Mouse (Mus musculus) limb, embryonic 15.5 days (tissue): Measurements from ENCODE around the gene Tmem132c. TPM values are rescaled to one million over a fixed set of nuclear protein-coding genes. Genes with fewer than 3 reads are reported as not detected.

Source experiments
- ATAC-seq: fragments of 200-750 bp; cut with Nextera tagmentation; 2 replicates; pipeline ENCODE4 v1.8.0; 2017; ENCODE audit warnings: low read depth, moderate TSS enrichment; ENCODE audit not compliant: insufficient number of reproducible peaks, low FRiP score, low TSS enrichment
- H3K27ac ChIP-seq: fragments of 300-500 bp; sonication (generic); 2 replicates; pipeline ENCODE4 v1.5.1; 2015; ENCODE audit warnings: moderate library complexity, mild to moderate bottlenecking, inconsistent platforms
- H3K27me3 ChIP-seq: fragments of 300-500 bp; sonication (generic); 2 replicates; pipeline ENCODE4 v1.6.1; 2015; ENCODE audit warnings: inconsistent platforms
- H3K36me3 ChIP-seq: fragments of 300-500 bp; sonication (generic); 2 replicates; pipeline ENCODE4 v1.6.1; 2015; ENCODE audit warnings: inconsistent platforms
- H3K4me1 ChIP-seq: fragments of 300-500 bp; sonication (generic); 2 replicates; pipeline ENCODE4 v1.6.1; 2015; ENCODE audit warnings: inconsistent platforms
- H3K4me2 ChIP-seq: fragments of 300-500 bp; sonication (generic); 2 replicates; pipeline ENCODE4 v1.6.1; 2015; ENCODE audit warnings: mild to moderate bottlenecking, inconsistent platforms
- H3K4me3 ChIP-seq: fragments of 300-500 bp; sonication (generic); 2 replicates; pipeline ENCODE4 v1.5.1; 2015; ENCODE audit warnings: mild to moderate bottlenecking, inconsistent platforms
- H3K9ac ChIP-seq: fragments of 300-500 bp; sonication (generic); 2 replicates; pipeline ENCODE4 v1.6.1; 2015; ENCODE audit warnings: inconsistent platforms
- H3K9me3 ChIP-seq: fragments of 300-500 bp; sonication (generic); 2 replicates; pipeline ENCODE4 v1.6.1; 2016; ENCODE audit warnings: inconsistent platforms
- WGBS: fragments of 180-500 bp; shearing (Covaris S2); methylation state at CpG from one replicate; pipeline ENCODE4 v1.1.7; 2015; 5-methylcytosine and 5-hydroxymethylcytosine counted together
- polyA plus RNA-seq: library from polyadenylated mRNA; unstranded; fragments of >200 nt; fragmentation: Nextera tagmentation; extraction: Ambion mirVana; gene quantifications from 2 replicates; pipeline ENCODE4 v1.2.1, GENCODE M21; 2015

Gene Tmem132c
- polyA plus RNA-seq, 1 experiment from 2014 or later, result 31.7 TPM

- Histone ChIP-seq H3K9me3 (no peaks in the 10 kb centered on the region), H3K27me3 (no peaks in the 10 kb centered on the region), H3K4me1 (no peaks in the 10 kb centered on the region), H3K4me2 (no peak overlapping the region), H3K27ac (no peak overlapping the region), H3K9ac (no peak overlapping the region), H3K36me3 (no peaks in the 10 kb centered on the region), H3K4me3 (no peak overlapping the region)
- WGBS, result 55% methylated on average over 9 of the region's 9 CpGs
- no peak for ATAC-seq
Measured at GRCm38 (mm10) chr5:127431561-127431960, 190.0 kb downstream of the Tmem132c start.

DNA sequence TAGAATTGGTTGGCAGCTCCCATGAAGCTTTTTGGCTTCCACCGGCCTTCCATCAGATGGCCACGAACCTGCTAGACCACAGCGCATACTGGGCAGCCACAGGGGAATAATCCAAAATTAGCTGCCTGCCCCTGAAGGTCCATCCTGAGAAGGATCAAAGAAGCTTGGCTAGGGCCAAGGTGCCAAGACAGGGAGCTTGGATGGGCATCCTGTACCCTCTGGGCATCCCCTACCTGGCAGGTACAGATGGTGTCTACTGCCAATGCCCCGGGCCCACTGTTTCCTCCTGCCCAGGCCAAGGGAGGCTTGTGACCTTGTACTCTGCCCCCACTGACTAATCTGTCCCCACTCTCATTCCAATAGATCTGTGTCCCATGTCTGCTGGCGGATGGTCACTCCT, 195.2 kb downstream of the Tmem132c start:
- WGBS, result 95% methylated on average over 5 of the region's 5 CpGs
- ATAC-seq, result no peak

GRCm38 (mm10) chr5:127438639-127439038, 197.0 kb downstream of the Tmem132c start:
- Histone ChIP-seq H3K4me3 (no peak overlapping the region), H3K36me3 (no peaks in the 10 kb centered on the region), H3K27me3 (no peaks in the 10 kb centered on the region), H3K4me2 (no peak overlapping the region), H3K27ac (no peak overlapping the region), H3K4me1 (no peaks in the 10 kb centered on the region), H3K9me3 (no peaks in the 10 kb centered on the region; the same call in 1 of the 2 replicates), H3K9ac (no peak overlapping the region)
- no peak for ATAC-seq
- WGBS, result 88% methylated on average over 4 of the region's 4 CpGs

More for the DNA sequence above, 195.2 kb downstream of the Tmem132c start:
- Histone ChIP-seq H3K9ac (no peak overlapping the region), H3K4me2 (no peak overlapping the region), H3K36me3 (no peaks in the 10 kb centered on the region), H3K4me3 (no peak overlapping the region), H3K27me3 (no peaks in the 10 kb centered on the region), H3K9me3 (no peaks in the 10 kb centered on the region; the same call in 1 of the 2 replicates), H3K4me1 (no peaks in the 10 kb centered on the region), H3K27ac (no peak overlapping the region)

DNA sequence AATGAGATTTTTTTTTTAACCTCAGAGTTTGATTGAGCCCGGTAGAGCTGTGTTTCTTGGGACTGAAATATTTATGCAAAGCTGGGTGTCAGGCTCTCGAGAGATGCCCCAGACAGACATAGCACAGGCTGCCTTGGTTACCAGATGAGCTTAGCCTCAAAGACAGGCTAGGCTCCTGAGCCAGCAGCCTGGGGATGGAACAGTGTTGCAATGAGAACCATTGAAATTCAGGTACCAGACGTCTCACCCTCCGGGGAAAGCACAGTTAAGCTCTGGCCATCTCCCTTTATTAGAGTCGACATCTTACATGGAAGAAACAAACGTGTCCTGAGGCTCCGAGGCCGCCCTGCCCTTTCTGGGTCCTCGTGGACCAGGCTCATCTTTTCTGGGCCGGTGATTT, 200.4 kb downstream of the Tmem132c start:
- WGBS, result 51% methylated on average over 10 of the region's 10 CpGs
- ATAC-seq, result no peak
- Histone ChIP-seq H3K9me3 (no peaks in the 10 kb centered on the region; the same call in 1 of the 2 replicates), H3K27ac (no peak overlapping the region), H3K4me1 (no peaks in the 10 kb centered on the region), H3K4me2 (no peak overlapping the region), H3K27me3 (no peaks in the 10 kb centered on the region), H3K9ac (no peak overlapping the region), H3K36me3 (no peaks in the 10 kb centered on the region), H3K4me3 (no peak overlapping the region)

GRCm38 (mm10) chr5:127453580-127453979, 212.0 kb downstream of the Tmem132c start:
- no peaks in the 10 kb centered on the region for H3K4me1 ChIP-seq
- no peak overlapping the region for H3K27ac ChIP-seq
- no peak for ATAC-seq
- no peaks in the 10 kb centered on the region for H3K36me3 ChIP-seq
- H3K4me2 ChIP-seq, result no peak overlapping the region
- H3K9me3 ChIP-seq, result peaks cover 3% of the 10 kb centered on the region; the same call in 1 of the 2 replicates
- no peaks in the 10 kb centered on the region for H3K27me3 ChIP-seq
- WGBS, result 26% methylated on average over 4 of the region's 4 CpGs
- no peak overlapping the region for H3K9ac ChIP-seq
- H3K4me3 ChIP-seq, result no peak overlapping the region

GRCm38 (mm10) chr5:127454068-127454467, 212.5 kb downstream of the Tmem132c start:
- Histone ChIP-seq H3K36me3 (no peaks in the 10 kb centered on the region), H3K27me3 (no peaks in the 10 kb centered on the region)
- WGBS, result 85% methylated on average over 7 of the region's 7 CpGs

DNA sequence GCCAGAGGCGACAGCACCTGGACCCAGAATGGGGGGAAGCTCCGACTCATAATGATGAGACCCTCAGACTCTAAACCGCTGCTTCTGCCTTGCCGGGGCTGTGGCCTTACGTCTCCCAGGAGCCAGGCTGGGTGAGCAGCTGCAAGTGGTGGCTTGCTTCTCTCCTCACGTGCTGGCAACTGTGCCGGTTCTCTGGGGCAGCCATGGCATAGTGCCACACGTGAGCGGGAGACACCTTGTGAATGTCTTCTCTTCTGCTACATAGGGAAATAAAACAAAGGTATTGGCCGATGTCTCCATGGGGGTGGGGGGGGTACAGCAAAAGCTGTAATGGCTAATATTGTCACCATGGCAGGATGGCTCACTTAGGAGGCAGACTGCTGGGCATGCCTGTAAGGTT, 214.5 kb downstream of the Tmem132c start:
- Histone ChIP-seq H3K4me2 (no peak overlapping the region), H3K27ac (no peak overlapping the region), H3K4me1 (no peaks in the 10 kb centered on the region), H3K9ac (no peak overlapping the region), H3K36me3 (no peaks in the 10 kb centered on the region), H3K27me3 (no peaks in the 10 kb centered on the region), H3K9me3 (no peaks in the 10 kb centered on the region), H3K4me3 (no peak overlapping the region)
- WGBS, result 80% methylated on average over 10 of the region's 10 CpGs
- ATAC-seq, result no peak

More at GRCm38 (mm10) chr5:127454068-127454467, 212.5 kb downstream of the Tmem132c start:
- Histone ChIP-seq H3K27ac (no peak overlapping the region), H3K9ac (no peak overlapping the region), H3K4me1 (no peaks in the 10 kb centered on the region), H3K4me3 (no peak overlapping the region), H3K9me3 (peaks cover 2% of the 10 kb centered on the region; the same call in 1 of the 2 replicates), H3K4me2 (no peak overlapping the region)
- no peak for ATAC-seq

GRCm38 (mm10) chr5:127468151-127468550, 226.5 kb downstream of the Tmem132c start:
- WGBS, result 16% methylated on average over 5 of the region's 5 CpGs
- Histone ChIP-seq H3K36me3 (no peaks in the 10 kb centered on the region), H3K27ac (no peak overlapping the region)

DNA sequence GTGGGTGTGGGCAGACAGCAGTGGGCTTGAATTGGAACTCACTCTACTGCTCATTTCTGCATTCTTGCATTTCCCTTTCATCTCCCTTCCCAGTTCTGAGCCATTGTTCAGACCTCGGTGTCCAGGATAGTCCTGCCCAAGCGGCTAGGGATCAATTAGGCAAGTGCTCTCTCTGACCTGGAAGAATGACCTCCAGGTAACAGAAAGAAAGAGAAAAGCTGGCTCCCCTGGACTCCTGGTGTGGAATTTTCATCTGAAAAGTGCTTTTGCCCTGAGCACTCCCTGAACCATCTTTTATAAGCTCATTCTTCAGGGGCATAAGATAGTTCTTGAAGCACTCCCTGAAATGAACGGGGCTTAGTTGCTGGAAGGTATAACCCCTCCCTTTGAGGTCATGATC, 228.7 kb downstream of the Tmem132c start:
- Histone ChIP-seq H3K27me3 (no peaks in the 10 kb centered on the region), H3K9ac (no peak overlapping the region), H3K4me3 (no peak overlapping the region), H3K4me1 (peaks cover 8% of the 10 kb centered on the region; the same call in 1 of the 2 replicates), H3K27ac (no peak overlapping the region), H3K4me2 (no peak overlapping the region), H3K36me3 (no peaks in the 10 kb centered on the region), H3K9me3 (no peaks in the 10 kb centered on the region)
- ATAC-seq, result no peak
- 41% methylated on average over 3 of the region's 3 CpGs for WGBS

More at GRCm38 (mm10) chr5:127468151-127468550, 226.5 kb downstream of the Tmem132c start:
- Histone ChIP-seq H3K27me3 (no peaks in the 10 kb centered on the region), H3K4me2 (no peak overlapping the region), H3K9me3 (no peaks in the 10 kb centered on the region), H3K4me3 (no peak overlapping the region), H3K4me1 (peaks cover 8% of the 10 kb centered on the region; the same call in 1 of the 2 replicates), H3K9ac (no peak overlapping the region)
- no peak for ATAC-seq

DNA sequence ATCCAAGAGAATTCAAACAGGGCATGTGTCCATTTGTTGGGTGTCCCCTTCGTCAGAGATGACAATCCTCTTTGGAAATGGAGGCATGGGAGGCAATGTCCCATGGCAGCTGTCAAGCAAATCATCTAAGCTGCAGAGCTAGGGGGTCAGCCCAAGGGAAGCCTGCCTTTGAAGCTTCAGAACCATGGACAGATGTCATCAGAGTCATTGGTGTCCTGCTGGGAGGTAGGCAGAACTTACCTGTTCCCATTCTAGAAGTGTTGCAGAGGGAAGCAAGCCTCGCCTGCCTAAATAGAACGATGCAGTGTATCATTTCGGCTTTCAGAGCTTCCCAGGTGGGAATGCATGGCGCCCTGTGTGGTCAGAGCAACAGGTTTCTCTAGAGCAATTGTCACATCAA, 230.3 kb downstream of the Tmem132c start:
- Histone ChIP-seq H3K4me1 (peaks cover 8% of the 10 kb centered on the region; the same call in 1 of the 2 replicates), H3K36me3 (no peaks in the 10 kb centered on the region), H3K9ac (no peak overlapping the region), H3K4me3 (no peak overlapping the region), H3K4me2 (no peak overlapping the region), H3K27ac (no peak overlapping the region), H3K9me3 (no peaks in the 10 kb centered on the region), H3K27me3 (no peaks in the 10 kb centered on the region)
- no peak for ATAC-seq
- 58% methylated on average over 5 of the region's 5 CpGs for WGBS

- ATAC-seq, result no peak
Measured at GRCm38 (mm10) chr5:127473706-127474105, 232.1 kb downstream of the Tmem132c start.

GRCm38 (mm10) chr5:127474856-127475255, 233.2 kb downstream of the Tmem132c start:
- no peak overlapping the region for H3K27ac ChIP-seq
- no peak overlapping the region for H3K4me3 ChIP-seq
- no peak overlapping the region for H3K9ac ChIP-seq
- 0 out of 2 replicates have a peak, but pooled peaks cover 2% of the 10 kb centered on the region for H3K4me1 ChIP-seq
- no peaks in the 10 kb centered on the region for H3K9me3 ChIP-seq
- no peaks in the 10 kb centered on the region for H3K27me3 ChIP-seq
- no peak for ATAC-seq
- no peak overlapping the region for H3K4me2 ChIP-seq
- WGBS, result 81% methylated on average over 6 of the region's 6 CpGs
- H3K36me3 ChIP-seq, result no peaks in the 10 kb centered on the region

More at GRCm38 (mm10) chr5:127473706-127474105, 232.1 kb downstream of the Tmem132c start:
- H3K27me3 ChIP-seq, result no peaks in the 10 kb centered on the region
- no peak overlapping the region for H3K9ac ChIP-seq
- no peak overlapping the region for H3K27ac ChIP-seq
- 0 out of 2 replicates have a peak, but pooled peaks cover 2% of the 10 kb centered on the region for H3K4me1 ChIP-seq
- WGBS, result 32% methylated on average over 2 of the region's 2 CpGs
- H3K4me3 ChIP-seq, result no peak overlapping the region
- no peaks in the 10 kb centered on the region for H3K36me3 ChIP-seq
- H3K4me2 ChIP-seq, result no peak overlapping the region
- H3K9me3 ChIP-seq, result no peaks in the 10 kb centered on the region

GRCm38 (mm10) chr5:127477790-127478189, 236.2 kb downstream of the Tmem132c start:
- Histone ChIP-seq H3K36me3 (no peaks in the 10 kb centered on the region), H3K27me3 (no peaks in the 10 kb centered on the region), H3K9ac (no peak overlapping the region), H3K4me3 (no peak overlapping the region), H3K4me2 (no peak overlapping the region), H3K27ac (no peak overlapping the region), H3K4me1 (no peaks in the 10 kb centered on the region), H3K9me3 (no peaks in the 10 kb centered on the region)
- no peak for ATAC-seq
- 43% methylated on average over 9 of the region's 9 CpGs for WGBS
